8 mouse cellular contexts compared by ENCODE assay signal in genomic region chr1:128592211-128592741, GRCm38 (mm10). TPM values are rescaled to one million over a fixed set of nuclear protein-coding genes. Genes with fewer than 3 reads are reported as not detected.
DNase-seq lines count a peak whose midpoint lies in the region; ATAC-seq and TF ChIP-seq lines count a peak whose summit lies in the region.

Gene Cxcr4 (minus strand): TSS chr1:128592293.

- no peaks in the 10 kb centered on the region for H3K36me3 ChIP-seq in embryonic facial prominence, embryonic 14.5 days (ENCODE audit: control insufficient read depth, insufficient read depth, low read length)
- no peaks in the 10 kb centered on the region for H3K36me3 ChIP-seq in kidney, adult 2 months (ENCODE audit: control insufficient read depth, insufficient read depth, low read length)
- no peaks in the 10 kb centered on the region for H3K36me3 ChIP-seq in limb, embryonic 15.5 days
- H3K36me3 ChIP-seq in midbrain, embryonic 16.5 days (ENCODE audit: control insufficient read depth, insufficient read depth, low read length) = no peaks in the 10 kb centered on the region

- no peaks in the 10 kb centered on the region for H3K9me3 ChIP-seq in embryonic facial prominence, embryonic 14.5 days (ENCODE audit: control insufficient read depth, low read length)
- no peaks in the 10 kb centered on the region for H3K9me3 ChIP-seq in limb, embryonic 15.5 days
- no peaks in the 10 kb centered on the region for H3K9me3 ChIP-seq in midbrain, embryonic 16.5 days (replicated peaks; ENCODE audit: control insufficient read depth, low read length, poor library complexity, severe bottlenecking)

- no peak for TF ChIP-seq POLR2A in kidney, adult 2 months (IDR thresholded peaks at IDR 0.05; ENCODE audit: low read depth, low read length)

- peak within 1 kb of the TSS; percentile 56 for H3K4me3 ChIP-seq in embryonic facial prominence, embryonic 14.5 days (ENCODE audit: low read depth, low read length)
- peak within 1 kb of the TSS; percentile 66 for H3K4me3 ChIP-seq in kidney, adult 2 months (ENCODE audit: insufficient read depth, low read depth, low read length)
- H3K4me3 ChIP-seq in limb, embryonic 15.5 days = peak within 1 kb of the TSS; percentile 50
- peak within 1 kb of the TSS; percentile 53 for H3K4me3 ChIP-seq in midbrain, embryonic 16.5 days (ENCODE audit: low read depth, low read length)

- H3K27ac ChIP-seq in embryonic facial prominence, embryonic 14.5 days (replicated peaks; ENCODE audit: low read depth, low read length) = peak within 1 kb of the TSS; percentile 41
- H3K27ac ChIP-seq in kidney, adult 2 months (ENCODE audit: insufficient read depth, low read depth, low read length) = no peak within 1 kb of the TSS
- peak within 1 kb of the TSS; percentile 38; the same call in 1 of the 2 replicates for H3K27ac ChIP-seq in limb, embryonic 15.5 days
- peak within 1 kb of the TSS; percentile 56 for H3K27ac ChIP-seq in midbrain, embryonic 16.5 days (ENCODE audit: low read length)

- peak within 1 kb of the TSS; percentile 92 for H3K4me2 ChIP-seq in embryonic facial prominence, embryonic 14.5 days (ENCODE audit: low read depth, low read length)
- peak within 1 kb of the TSS; percentile 87 for H3K4me2 ChIP-seq in limb, embryonic 15.5 days
- peak within 1 kb of the TSS; percentile 81 for H3K4me2 ChIP-seq in midbrain, embryonic 16.5 days (ENCODE audit: low read length)

- H3K9ac ChIP-seq in embryonic facial prominence, embryonic 14.5 days (ENCODE audit: low read depth, low read length) = peak within 1 kb of the TSS; percentile 67
- peak within 1 kb of the TSS; percentile 20; the same call in 1 of the 2 replicates for H3K9ac ChIP-seq in limb, embryonic 15.5 days
- H3K9ac ChIP-seq in midbrain, embryonic 16.5 days (ENCODE audit: low read depth, low read length) = peak within 1 kb of the TSS; percentile 59

- H3K4me1 ChIP-seq in embryonic facial prominence, embryonic 14.5 days (ENCODE audit: control insufficient read depth, insufficient read depth, low read length) = peaks cover 21% of the 10 kb centered on the region
- H3K4me1 ChIP-seq in kidney, adult 2 months (ENCODE audit: control insufficient read depth, insufficient read depth, low read length) = no peaks in the 10 kb centered on the region
- peaks cover 26% of the 10 kb centered on the region for H3K4me1 ChIP-seq in limb, embryonic 15.5 days
- H3K4me1 ChIP-seq in midbrain, embryonic 16.5 days (ENCODE audit: control insufficient read depth, insufficient read depth, low read length) = peaks cover 42% of the 10 kb centered on the region

- peak; percentile 10 for DNase-seq in cerebellum, adult 11 months
- no peak for DNase-seq in cerebellum, adult 11-12 months
- DNase-seq in embryonic facial prominence, embryonic 14.5 days (ENCODE audit: low spot score) = peak; percentile 93
- peak; percentile 85 for DNase-seq in heart, adult 8-10 months (ENCODE audit: low spot score)
- DNase-seq in kidney, adult 2 months = peak; percentile 88
- DNase-seq in spleen, postnatal 10 days (ENCODE audit: low spot score in 2 of 2) = peak; percentile 96 to 99

- peaks cover 39% of the 10 kb centered on the region for H3K27me3 ChIP-seq in embryonic facial prominence, embryonic 14.5 days (replicated peaks; ENCODE audit: control insufficient read depth, insufficient read depth, low read length)
- H3K27me3 ChIP-seq in kidney, adult 2 months (replicated peaks; ENCODE audit: control insufficient read depth, insufficient read depth, low read length) = no peaks in the 10 kb centered on the region
- H3K27me3 ChIP-seq in limb, embryonic 15.5 days = peaks cover 52% of the 10 kb centered on the region
- H3K27me3 ChIP-seq in midbrain, embryonic 16.5 days (ENCODE audit: control insufficient read depth, insufficient read depth, low read depth, low read length) = no peaks in the 10 kb centered on the region

- TF ChIP-seq CTCF in kidney, adult 2 months (conservative IDR thresholded peaks at IDR 0.05; ENCODE audit: insufficient read depth, insufficient read length, low read depth, low read length) = peak; percentile 47

- ATAC-seq in embryonic facial prominence, embryonic 14.5 days (ENCODE audit: low read depth) = peak; percentile 87
- peak; percentile 80; the same call in 1 of the 2 replicates for ATAC-seq in limb, embryonic 15.5 days (ENCODE audit: insufficient number of reproducible peaks, low FRiP score, low TSS enrichment, low read depth)
- ATAC-seq in midbrain, embryonic 16.5 days = peak; percentile 77

- under 1% methylated on average over 27 of the region's 27 CpGs for WGBS in embryonic facial prominence, embryonic 14.5 days
- under 1% methylated on average over 27 of the region's 27 CpGs for WGBS in kidney, adult 2 months
- WGBS in limb, embryonic 15.5 days = under 1% methylated on average over 27 of the region's 27 CpGs
- WGBS in midbrain, embryonic 16.5 days = under 1% methylated on average over 27 of the region's 27 CpGs

RNA-seq across cellular contexts. Expression of gene Cxcr4, which starts in this region (rescaled TPM):
- 6.7 and 7.1 TPM in 2 replicates for polyA plus RNA-seq in embryonic facial prominence, embryonic 14.5 days (2014; fragmentation: Nextera tagmentation; extraction: Ambion mirVana)
- total RNA-seq in heart, adult 8-10 months (2022) = 1 to 10 TPM; 5.0 to 8.6 (median 6.9) TPM
- 12.8 and 22.4 TPM in 2 replicates for polyA plus RNA-seq in kidney, adult 2 months (2012; rRNA removed)
- polyA plus RNA-seq in limb, embryonic 15.5 days (2015; fragmentation: Nextera tagmentation; extraction: Ambion mirVana) = 3.1 TPM in 2 replicates
- polyA plus RNA-seq in midbrain, embryonic 16.5 days (2015; fragmentation: Nextera tagmentation; extraction: Ambion mirVana) = 4.0 and 5.6 TPM in 2 replicates
